Comparison of ENCODE assay signal across 11 mouse cellular contexts in genomic region chr9:58489865-58490165, GRCm38 (mm10). TPM values are rescaled to one million over a fixed set of nuclear protein-coding genes. Genes with fewer than 3 reads are reported as not detected.
DNase-seq lines count a peak whose midpoint lies in the region; ATAC-seq and TF ChIP-seq lines count a peak whose summit lies in the region.
"Had no signal": no experiment of that assay in that cellular context is flagged by ENCODE, and none has a peak within 500 bp of the region (broad histone marks: within the 10 kb centered on the region; RNA-seq: fewer than 3 reads in every experiment).

No protein-coding gene starts in this region.

- peak overlapping the region; percentile 95 for H3K4me2 ChIP-seq in hindbrain, embryonic 16.5 days (ENCODE audit: low read length)
- peak overlapping the region; percentile 92 for H3K4me2 ChIP-seq in neural tube, embryonic 15.5 days
- no peak overlapping the region; the same call in 1 of the 2 replicates for H3K4me2 ChIP-seq in liver, embryonic 11.5 days

- peak overlapping the region; percentile 81 for H3K9ac ChIP-seq in hindbrain, embryonic 16.5 days (ENCODE audit: low read depth, low read length)
- H3K9ac ChIP-seq in neural tube, embryonic 15.5 days (replicated peaks) = peak overlapping the region; percentile 66
- H3K9ac ChIP-seq in liver, embryonic 11.5 days (ENCODE audit: low read depth, low read length) = no peak overlapping the region

- no peak for TF ChIP-seq POLR2A in cerebellum, adult 2 months (IDR thresholded peaks at IDR 0.05; ENCODE audit: borderline replicate concordance, insufficient read depth, low read length)

- ATAC-seq in hindbrain, embryonic 16.5 days = peak; percentile 5; the same call in 1 of the 2 replicates
- peak; percentile 9; the same call in 1 of the 2 replicates for ATAC-seq in neural tube, embryonic 15.5 days (ENCODE audit: low FRiP score)
- no peak for ATAC-seq in liver, embryonic 11.5 days (replicated peaks; ENCODE audit: low FRiP score)

- TF ChIP-seq CTCF in cerebellum, adult 2 months (IDR thresholded peaks at IDR 0.05; ENCODE audit: borderline replicate concordance, insufficient read depth, low read depth, low read length) = no peak
- TF ChIP-seq CTCF in left cerebral cortex, adult 2 months (IDR thresholded peaks at IDR 0.05) = no peak

- 25% methylated on average over 7 of the region's 7 CpGs for whole genome bisulfite sequencing in cerebellum, adult 2 months
- 10% methylated on average over 7 of the region's 7 CpGs for WGBS in hindbrain, embryonic 16.5 days
- WGBS in neural tube, embryonic 15.5 days = 6% methylated on average over 7 of the region's 7 CpGs
- 12% methylated on average over 7 of the region's 7 CpGs for WGBS in liver, embryonic 11.5 days

- H3K4me3 ChIP-seq in cerebellum, adult 2 months (replicated peaks; ENCODE audit: insufficient read depth, low read depth, low read length) = peak overlapping the region; percentile 74
- peak overlapping the region; percentile 88 for H3K4me3 ChIP-seq in left cerebral cortex, adult 2 months
- peak overlapping the region; percentile 81 for H3K4me3 ChIP-seq in hindbrain, embryonic 16.5 days (ENCODE audit: low read length)
- H3K4me3 ChIP-seq in neural tube, embryonic 15.5 days (replicated peaks) = peak overlapping the region; percentile 74
- no peak overlapping the region; the same call in 1 of the 2 replicates for H3K4me3 ChIP-seq in liver, embryonic 11.5 days (ENCODE audit: low read depth, low read length)

- intact Hi-C loops in left cerebral cortex, adult 2 months (cut with DNase I) = loop anchor here (2.0 to 5.0 kb wide), 2 partner anchors 47 to 118 kb away; partner anchors contain the start of gene Tbc1d21
- intact Hi-C loops in left cerebral cortex, postnatal 36 days (cut with DNase I) = loop anchor here (2.0 to 5.0 kb wide), 3 partner anchors 47 to 159 kb away; partner anchors contain the start of gene Tbc1d21
- intact Hi-C loops in gastrocnemius, postnatal 36 days (cut with DNase I) = no loop called here

- no peaks in the 10 kb centered on the region for H3K27me3 ChIP-seq in cerebellum, adult 2 months (ENCODE audit: control insufficient read depth, insufficient read depth, low read length)
- 0 out of 2 replicates have a peak, but pooled peaks cover 2% of the 10 kb centered on the region for H3K27me3 ChIP-seq in hindbrain, embryonic 16.5 days (replicated peaks; ENCODE audit: control insufficient read depth, insufficient read depth, low read length)
- H3K27me3 ChIP-seq in neural tube, embryonic 15.5 days (replicated peaks) = peaks cover 15% of the 10 kb centered on the region
- H3K27me3 ChIP-seq in liver, embryonic 11.5 days (replicated peaks; ENCODE audit: control insufficient read depth, insufficient read depth, low read length) = peaks cover 70% of the 10 kb centered on the region

- H3K9me3 ChIP-seq in hindbrain, embryonic 16.5 days (ENCODE audit: control insufficient read depth, low read length) = no peaks in the 10 kb centered on the region
- no peaks in the 10 kb centered on the region for H3K9me3 ChIP-seq in neural tube, embryonic 15.5 days (replicated peaks)
- H3K9me3 ChIP-seq in liver, embryonic 11.5 days (ENCODE audit: control insufficient read depth, low read length) = no peaks in the 10 kb centered on the region

- no peaks in the 10 kb centered on the region for H3K36me3 ChIP-seq in hindbrain, embryonic 16.5 days (ENCODE audit: control insufficient read depth, insufficient read depth, low read length)
- H3K36me3 ChIP-seq in neural tube, embryonic 15.5 days = 0 out of 2 replicates have a peak, but pooled peaks cover 5% of the 10 kb centered on the region
- no peaks in the 10 kb centered on the region for H3K36me3 ChIP-seq in liver, embryonic 11.5 days (ENCODE audit: control insufficient read depth, insufficient read depth, low read length)

- peaks cover 31% of the 10 kb centered on the region for H3K4me1 ChIP-seq in cerebellum, adult 2 months (ENCODE audit: control insufficient read depth, insufficient read depth, low read length)
- peaks cover 25% of the 10 kb centered on the region for H3K4me1 ChIP-seq in hindbrain, embryonic 16.5 days (ENCODE audit: control insufficient read depth, insufficient read depth, low read depth, low read length)
- peaks cover 55% of the 10 kb centered on the region for H3K4me1 ChIP-seq in neural tube, embryonic 15.5 days
- peaks cover 6% of the 10 kb centered on the region; the same call in 1 of the 2 replicates for H3K4me1 ChIP-seq in liver, embryonic 11.5 days (replicated peaks; ENCODE audit: control insufficient read depth, insufficient read depth, low read length)

- no peak for DNase-seq in cerebellum, adult 2 months
- no peak for DNase-seq in cerebellum, postnatal 4 days (ENCODE audit: low spot score in 2 of 2)
- no peak for DNase-seq in left cerebral cortex, adult 2 months (ENCODE audit: extremely low spot score in 1 of 2, low spot score in 2 of 2)
- no peak for DNase-seq in left cerebral cortex, postnatal 36 days (ENCODE audit: low spot score in 2 of 2)
- DNase-seq in liver, embryonic 11.5 days (ENCODE audit: low spot score) = no peak
- no peak for DNase-seq in gastrocnemius, postnatal 36 days
- DNase-seq: kidney, postnatal 14 days; lung, adult 2 months had no signal

- H3K27ac ChIP-seq in cerebellum, adult 2 months (ENCODE audit: insufficient read depth, low read length) = peak overlapping the region; percentile 51; the same call in 1 of the 2 replicates
- H3K27ac ChIP-seq in left cerebral cortex, adult 2 months = peak overlapping the region; percentile 93
- H3K27ac ChIP-seq in hindbrain, embryonic 16.5 days (ENCODE audit: low read depth, low read length) = no peak overlapping the region; the same call in 1 of the 2 replicates
- peak overlapping the region; percentile 94 for H3K27ac ChIP-seq in neural tube, embryonic 15.5 days (replicated peaks)
- no peak overlapping the region for H3K27ac ChIP-seq in liver, embryonic 11.5 days (ENCODE audit: low read depth, low read length)

RNA-seq across cellular contexts. Expression of gene Insyn1, which starts 1.4 kb away (rescaled TPM):
- 147 and 149 TPM in 2 replicates for polyA plus RNA-seq in cerebellum, adult 2 months (2012; rRNA removed)
- 100 to 1,000 TPM; 214 to 230 TPM for total RNA-seq in left cerebral cortex, adult 2 months (2021)
- total RNA-seq in left cerebral cortex, postnatal 36 days (2021) = 100 to 1,000 TPM; 218 to 232 TPM
- 8.5 and 9.6 TPM in 2 replicates for polyA plus RNA-seq in hindbrain, embryonic 16.5 days (2015; fragmentation: Nextera tagmentation; extraction: Ambion mirVana)
- polyA plus RNA-seq in neural tube, embryonic 15.5 days (2015; fragmentation: Nextera tagmentation; extraction: Ambion mirVana) = 9.5 and 14.9 TPM in 2 replicates
- 0.30 and 0.43 TPM in 2 replicates for polyA plus RNA-seq in liver, embryonic 11.5 days (2014; fragmentation: Nextera tagmentation; extraction: Ambion mirVana)
- 10 to 100 TPM; 13.7 to 15.6 TPM for total RNA-seq in gastrocnemius, postnatal 36 days (2021)
- total RNA-seq: common myeloid progenitor, adult 5-6 weeks had no signal

Comparison
In these comparisons a context has a peak if more than half of its experiments do, and no peak if none do; other contexts are left out.
1. H3K27ac ChIP-seq: peak in cerebellum, adult 2 months (single experiment), left cerebral cortex, adult 2 months (single experiment) and neural tube, embryonic 15.5 days (single experiment); none in hindbrain, embryonic 16.5 days (single experiment) and liver, embryonic 11.5 days (single experiment).